Mouse (Mus musculus): Measurements from ENCODE around the gene Ube2h.

The Ube2h gene

DNA sequence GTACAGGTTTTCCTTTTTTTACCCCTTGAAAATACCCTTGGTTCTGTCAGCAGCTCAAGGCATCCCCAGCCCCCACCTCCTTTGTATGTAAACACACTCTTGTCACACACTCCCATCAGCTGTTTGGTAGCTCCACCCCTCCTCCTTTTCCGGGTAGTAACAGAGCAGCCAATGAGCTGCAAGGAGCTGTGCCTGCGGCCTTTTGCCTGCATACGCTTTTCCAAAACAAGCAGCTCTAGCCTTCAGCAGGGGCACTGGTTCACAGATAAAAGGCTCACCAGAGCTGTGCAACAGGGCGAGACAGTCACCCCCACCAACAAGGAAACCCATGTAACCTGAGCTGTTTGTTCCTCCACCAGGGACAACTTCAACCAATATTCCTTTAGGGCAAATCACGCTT lies 4.0 kb downstream of the Ube2h start:
- CTCF ChIA-PET, result no interaction called here

DNA sequence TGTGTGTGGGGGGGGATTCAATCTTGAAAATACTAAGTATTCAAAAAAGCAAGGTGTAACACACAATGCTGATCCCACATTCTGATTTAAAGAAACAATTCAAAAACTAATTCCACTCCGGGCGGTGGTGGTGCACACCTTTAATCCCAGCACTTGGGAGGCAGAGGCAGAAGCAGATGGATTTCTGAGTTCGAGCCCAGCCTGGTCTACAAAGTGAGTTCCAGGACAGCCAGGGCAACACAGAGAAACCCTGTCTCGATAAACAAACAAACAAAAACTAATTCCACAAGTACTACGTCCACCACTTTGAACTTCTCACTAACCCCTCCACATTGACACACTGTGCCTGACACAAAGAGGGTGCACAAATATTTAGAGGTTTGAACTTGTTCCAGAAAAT lies 4.7 kb downstream of the Ube2h start:
- CTCF ChIA-PET, result interaction anchor here (0.6 kb wide), 1 partner anchor 530 kb away, joined by 4 read pairs; no protein-coding TSS in a partner anchor

DNA sequence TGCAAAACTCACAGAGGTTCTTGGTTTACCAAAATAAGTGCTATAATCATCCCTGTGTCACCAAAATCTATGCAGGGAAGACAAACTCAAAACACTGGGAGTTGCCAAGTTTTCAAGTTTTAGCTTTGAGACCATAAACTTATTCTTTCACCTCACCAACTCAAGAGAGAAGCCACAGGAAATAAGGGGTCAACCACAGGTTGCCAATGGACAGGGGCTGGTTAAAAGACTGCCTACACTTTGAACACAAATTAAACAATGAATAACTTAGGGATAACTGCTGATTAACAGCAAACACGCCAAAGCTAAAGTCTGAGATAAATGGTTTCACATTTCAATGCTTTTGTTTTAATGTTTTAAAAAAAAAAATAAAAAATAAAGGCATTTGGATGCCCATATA lies 5.2 kb downstream of the Ube2h start:
- CTCF ChIA-PET, result interaction anchor here (0.6 to 0.7 kb wide), 2 partner anchors 41 to 529 kb away, joined by 4 read pairs; no protein-coding TSS in a partner anchor

DNA sequence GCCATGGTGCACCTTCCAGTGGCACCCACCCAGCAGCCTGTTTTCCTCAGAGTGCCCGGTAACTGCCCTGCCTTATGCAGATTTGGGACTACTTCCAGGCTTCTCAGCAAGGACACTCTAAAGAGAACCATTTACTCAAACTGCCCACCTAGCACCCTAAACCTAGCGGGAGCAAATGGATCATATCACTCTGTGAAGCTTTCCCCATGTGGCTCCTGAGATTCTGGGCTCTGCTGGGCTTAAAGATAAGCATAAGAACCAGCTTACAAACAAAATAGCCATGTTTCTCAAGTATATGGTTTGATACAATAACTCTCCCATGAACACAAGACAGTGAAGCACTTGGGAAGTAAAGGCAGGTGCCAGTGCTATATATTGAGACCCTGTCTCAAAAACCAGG lies 11.8 kb downstream of the Ube2h start:
- CTCF ChIA-PET, result no interaction called here

DNA sequence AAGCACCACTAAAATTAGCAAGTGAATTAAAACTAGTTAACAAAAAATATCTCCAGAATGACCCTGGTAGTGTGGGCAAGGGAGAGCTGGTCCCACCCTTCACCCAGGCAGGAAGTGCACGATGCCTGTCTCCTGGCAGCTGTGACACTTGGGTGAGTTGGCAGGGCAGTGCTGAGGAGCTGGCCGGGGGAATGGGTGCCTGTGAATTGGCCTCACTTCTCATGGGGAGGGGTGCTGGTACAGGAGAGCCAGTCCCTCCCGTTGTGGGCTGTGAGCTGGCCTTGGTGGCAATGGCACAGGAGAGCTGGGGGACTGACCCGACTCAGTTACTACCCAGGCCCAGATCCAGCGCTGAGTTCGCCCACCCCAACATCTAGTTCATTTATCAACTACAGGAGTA lies 16.4 kb downstream of the Ube2h start:
- CTCF ChIA-PET, result interaction anchor here (0.5 to 0.7 kb wide), 3 partner anchors 15 to 929 kb away, joined by 3 to 4 read pairs (median 4); no protein-coding TSS in a partner anchor

DNA sequence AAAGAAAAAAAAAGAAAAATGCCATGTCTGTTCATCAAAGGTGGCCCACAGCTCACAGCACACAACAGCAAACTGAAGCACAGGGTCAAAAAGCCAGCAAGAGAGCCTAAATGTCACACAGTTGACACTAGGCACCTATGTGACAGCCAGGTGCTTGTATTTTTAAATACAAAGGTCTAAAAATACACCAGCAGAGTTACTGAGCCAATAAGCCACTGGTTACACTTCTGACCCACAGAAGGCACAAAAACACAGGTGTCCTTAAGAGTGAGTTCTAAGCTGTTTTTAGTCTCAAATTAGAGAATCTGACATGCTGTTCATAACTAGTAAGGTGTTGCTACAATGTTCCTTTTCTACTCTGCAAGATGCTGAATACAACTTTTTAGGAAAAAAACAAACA lies 17.7 kb downstream of the Ube2h start:
- CTCF ChIA-PET, result interaction anchor here (0.6 to 1.4 kb wide), 2 partner anchors 17 to 201 kb away, joined by 3 to 20 read pairs; no protein-coding TSS in a partner anchor

DNA sequence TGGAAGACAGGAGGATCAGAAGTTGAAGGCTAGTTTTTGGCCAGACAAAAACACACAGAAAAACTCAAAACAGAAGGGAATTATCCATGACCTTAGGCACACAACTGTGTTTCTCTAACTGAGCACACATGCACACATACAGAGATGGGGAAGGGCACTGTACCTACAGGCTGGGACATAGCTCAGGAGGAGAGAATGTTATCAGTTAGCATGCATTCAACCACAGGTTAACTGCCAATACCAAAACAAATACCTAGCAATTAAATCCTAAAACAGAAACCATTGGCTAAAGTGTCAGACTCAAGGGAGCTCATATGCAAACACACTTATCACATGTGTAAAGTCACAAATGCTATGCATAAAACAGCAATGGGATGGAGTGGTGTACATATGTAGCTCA lies 20.2 kb downstream of the Ube2h start:
- CTCF ChIA-PET, result interaction anchor here (0.6 kb wide), 1 partner anchor 20 kb away, joined by 7 read pairs; no protein-coding TSS in a partner anchor

DNA sequence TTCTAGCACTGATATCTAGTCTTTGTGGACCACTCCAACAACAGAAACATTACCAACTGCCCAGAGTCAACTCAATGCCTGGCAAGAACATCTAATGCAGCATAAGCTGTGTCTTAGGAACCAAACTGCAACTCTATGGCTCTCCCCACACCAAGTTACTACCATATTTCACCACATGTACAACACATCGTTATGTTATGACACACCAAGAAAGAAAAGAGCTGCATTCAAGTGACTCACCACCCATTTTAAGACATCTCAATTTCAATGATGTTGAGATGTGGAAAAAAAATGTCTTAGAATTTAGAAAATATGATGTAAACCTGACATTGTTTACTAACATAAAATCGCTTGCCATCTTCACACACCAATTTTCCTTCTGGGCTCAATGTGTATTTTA lies 22.0 kb downstream of the Ube2h start:
- CTCF ChIA-PET, result interaction anchor here (0.5 to 0.7 kb wide), 2 partner anchors 14 to 49 kb away, joined by 4 to 16 read pairs; no protein-coding TSS in a partner anchor

DNA sequence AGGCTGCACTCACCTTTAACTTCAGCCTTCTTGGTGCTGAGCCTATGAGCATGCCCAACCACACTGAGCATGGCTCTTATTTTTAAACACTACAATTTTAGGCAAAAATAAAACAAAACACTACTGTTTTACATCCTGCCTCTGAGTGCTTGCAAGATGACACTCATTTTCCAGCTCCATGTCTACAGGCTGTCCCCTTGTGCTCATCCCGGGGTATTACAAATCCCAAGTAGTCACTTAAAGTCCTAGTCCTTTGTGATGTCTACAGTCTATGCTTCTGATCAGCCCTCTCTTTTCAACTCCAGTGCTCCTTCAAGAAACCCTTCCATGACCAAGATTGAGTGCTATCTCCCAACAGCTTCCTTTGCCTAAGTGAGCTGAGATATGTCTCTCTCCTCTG lies 26.0 kb downstream of the Ube2h start:
- CTCF ChIA-PET, result no interaction called here

DNA sequence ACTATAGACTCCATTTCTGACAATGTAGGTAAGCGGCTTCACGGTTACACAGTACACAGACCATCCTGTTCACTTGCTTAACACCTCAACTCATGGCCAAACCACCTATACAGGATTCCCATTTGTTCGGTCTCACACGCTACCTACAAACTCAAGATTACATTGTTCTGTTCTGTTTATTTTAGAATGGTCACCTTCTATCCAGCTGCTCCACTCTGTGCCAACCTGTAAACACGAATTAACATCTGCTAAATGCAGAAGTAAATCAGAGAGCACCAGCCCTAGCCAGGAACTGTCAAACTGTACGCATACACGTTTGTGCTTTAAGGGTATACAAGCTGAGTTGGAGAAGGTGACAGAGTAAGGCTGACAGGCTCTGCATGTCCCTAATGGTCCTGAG lies 27.5 kb downstream of the Ube2h start:
- CTCF ChIA-PET, result no interaction called here

DNA sequence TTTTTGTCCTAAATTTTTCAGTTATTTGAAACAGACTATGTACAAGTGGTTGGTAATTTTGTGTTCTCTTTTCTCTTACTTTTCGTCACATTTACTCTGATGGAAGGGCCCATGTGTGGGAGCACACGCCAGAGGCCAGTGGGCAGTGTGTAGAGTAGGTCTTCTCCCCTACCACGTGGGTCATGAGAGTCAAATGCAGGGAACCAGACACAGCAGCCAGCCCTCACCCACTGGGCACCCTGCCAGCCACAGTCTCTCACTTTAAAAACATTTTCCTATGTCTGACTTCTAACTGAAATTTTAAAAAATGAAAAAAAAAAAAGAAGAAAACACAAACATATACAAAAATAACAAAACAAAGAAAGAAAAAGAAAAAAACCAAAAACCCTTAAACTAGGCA lies 28.0 kb downstream of the Ube2h start:
- CTCF ChIA-PET, result no interaction called here

DNA sequence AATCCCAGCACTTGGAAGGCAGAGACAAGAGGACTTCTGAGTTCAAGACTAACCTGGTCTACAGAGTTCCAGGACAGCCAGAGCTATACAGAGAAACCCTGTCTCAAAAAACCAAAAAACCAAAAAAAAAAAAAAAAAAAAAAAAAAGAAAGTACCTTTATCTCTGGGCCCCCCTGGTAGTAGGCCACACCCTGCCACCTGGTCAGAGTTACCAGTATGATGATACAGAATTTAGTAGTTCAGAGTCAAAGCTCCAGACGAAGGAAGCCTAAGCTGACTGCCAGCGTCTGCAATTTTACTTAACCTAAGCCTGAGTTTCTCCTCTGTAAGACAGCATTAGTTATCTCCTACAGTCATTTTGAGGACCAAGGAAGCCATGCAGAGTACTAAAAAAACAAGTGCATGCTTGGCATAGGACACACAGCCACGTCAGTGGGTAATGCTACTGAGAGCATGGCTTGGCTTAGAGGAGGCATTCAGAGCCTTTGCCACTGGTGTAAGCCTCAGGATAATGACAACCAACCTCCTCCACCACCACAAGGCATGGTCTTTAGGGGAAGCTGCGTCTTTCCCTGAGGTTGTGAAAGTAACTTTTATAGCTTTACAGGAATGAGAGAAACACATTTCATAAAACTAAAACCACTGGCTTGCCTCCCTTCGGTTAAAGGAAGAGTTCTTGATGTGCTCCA lies 29.0 kb downstream of the Ube2h start:
- CTCF ChIA-PET, result no interaction called here

DNA sequence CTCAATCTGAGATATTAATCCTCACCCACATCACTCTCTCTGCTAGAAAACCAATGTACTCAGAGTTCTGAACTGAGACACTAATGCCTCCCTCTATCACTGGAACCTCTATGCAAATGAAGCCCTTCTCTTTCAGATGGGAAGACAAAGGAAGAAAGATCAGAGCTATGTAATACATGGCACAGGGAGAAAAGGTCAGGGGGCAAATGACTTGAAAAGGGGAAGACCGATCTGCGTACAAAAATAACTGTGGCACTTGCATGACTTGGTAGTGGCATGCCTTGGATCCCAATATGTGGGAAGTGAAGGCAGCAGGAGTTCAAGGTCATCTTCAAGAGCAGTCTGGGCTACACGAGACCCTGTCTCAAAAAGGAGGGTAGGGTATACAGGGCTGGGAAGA lies 31.4 kb downstream of the Ube2h start:
- CTCF ChIA-PET, result no interaction called here

DNA sequence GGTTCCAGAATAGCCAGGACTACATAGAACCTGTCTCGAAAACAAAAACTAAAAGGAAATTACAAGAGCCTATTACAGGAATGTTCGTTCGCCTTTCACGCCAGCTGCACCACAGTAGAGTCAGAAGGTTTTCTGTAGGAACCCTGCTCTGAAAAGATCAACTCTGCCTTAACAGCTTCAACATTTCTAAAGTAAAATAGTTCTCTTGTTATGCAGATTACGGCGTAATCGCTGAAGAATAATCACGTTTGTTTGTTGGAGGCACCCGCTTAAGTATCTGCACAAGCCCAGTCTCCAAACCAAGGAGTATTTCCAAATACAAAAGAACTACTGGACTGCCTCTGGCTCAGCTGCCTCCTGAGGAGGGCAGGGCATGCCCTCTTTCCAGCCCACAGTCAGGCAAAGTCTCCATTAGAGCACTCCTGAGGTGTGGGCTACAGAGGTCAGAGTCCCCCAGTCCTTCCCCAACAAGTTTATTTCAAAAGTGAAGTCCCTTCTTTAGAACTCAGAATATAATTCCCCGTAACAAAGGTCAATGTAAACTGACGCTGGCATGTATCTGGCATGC lies 31.9 kb downstream of the Ube2h start:
- CTCF ChIA-PET, result no interaction called here

DNA sequence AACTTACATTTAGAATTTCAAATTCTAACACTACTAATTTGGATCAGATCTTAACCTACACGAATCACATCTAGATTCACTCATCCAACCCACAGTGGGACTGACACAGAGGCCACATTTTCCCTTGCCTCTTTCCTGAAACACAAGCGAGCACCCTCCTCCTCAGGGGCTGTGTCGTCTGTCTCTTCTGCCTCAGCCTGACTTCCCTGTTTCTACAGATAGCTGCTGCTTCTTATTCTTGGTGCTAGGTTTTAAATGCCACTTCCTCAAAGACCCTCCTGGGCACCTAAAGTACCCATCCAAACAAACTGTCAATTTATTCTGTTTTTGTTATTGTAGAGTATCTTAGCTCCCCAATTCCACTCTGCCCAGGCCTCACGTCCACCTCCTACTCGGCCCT lies 34.5 kb downstream of the Ube2h start:
- CTCF ChIA-PET, result no interaction called here

DNA sequence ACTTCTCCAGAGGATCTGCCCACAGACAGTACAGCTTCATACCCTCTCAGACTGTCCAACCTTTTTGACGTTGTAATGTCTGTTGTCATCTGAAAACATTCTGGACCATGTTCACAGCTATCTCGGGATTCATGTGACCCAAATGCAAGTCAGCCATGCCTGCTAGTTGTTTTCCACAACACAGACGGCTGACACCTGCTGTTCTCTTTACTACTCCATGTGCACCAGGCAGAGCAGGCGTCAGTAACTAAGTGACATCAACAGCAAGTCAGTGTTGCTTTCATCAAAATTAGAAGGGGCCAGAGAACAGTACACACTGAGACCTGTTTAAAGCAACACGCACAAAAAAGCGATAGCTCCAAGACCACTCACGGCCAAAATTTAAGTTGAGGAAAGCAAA lies 36.9 kb downstream of the Ube2h start:
- CTCF ChIA-PET, result no interaction called here

DNA sequence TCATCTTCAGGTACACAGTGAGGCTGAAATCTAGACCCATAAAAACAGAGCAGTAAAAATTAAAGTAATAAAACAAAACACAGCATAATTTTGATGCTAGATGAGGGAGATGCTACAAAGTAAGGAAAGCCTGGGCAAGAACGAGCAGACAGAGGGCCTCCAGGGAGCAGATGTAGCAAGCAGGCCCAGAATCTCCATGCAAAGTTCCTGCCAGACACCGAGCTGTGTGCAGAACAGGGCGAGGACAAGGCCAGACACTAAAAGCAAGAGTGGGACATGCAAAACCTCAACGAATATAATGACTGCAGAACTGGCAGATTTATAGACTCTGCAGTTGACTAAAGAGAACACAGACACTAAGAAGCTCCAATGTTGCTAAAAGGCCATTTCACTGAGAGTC lies 38.9 kb downstream of the Ube2h start:
- CTCF ChIA-PET, result no interaction called here

DNA sequence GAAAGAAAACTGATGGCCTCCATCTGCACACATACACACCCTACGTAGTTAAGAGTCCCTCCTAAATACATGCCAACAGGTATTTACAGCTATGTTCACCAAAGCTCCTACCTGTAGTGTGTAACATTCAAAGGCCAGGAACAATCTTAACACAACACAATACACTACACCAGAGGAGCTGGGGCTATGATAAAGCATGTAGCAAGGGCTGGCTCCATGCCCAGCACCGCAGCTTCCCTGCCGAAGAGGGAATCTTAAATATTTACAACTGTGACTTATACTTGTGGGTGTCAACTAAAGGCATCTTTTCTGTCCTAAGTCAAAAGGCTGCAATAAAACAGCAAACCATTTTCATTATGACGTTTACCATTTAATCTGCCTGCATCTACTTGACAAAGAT lies 41.3 kb downstream of the Ube2h start:
- CTCF ChIA-PET, result no interaction called here

DNA sequence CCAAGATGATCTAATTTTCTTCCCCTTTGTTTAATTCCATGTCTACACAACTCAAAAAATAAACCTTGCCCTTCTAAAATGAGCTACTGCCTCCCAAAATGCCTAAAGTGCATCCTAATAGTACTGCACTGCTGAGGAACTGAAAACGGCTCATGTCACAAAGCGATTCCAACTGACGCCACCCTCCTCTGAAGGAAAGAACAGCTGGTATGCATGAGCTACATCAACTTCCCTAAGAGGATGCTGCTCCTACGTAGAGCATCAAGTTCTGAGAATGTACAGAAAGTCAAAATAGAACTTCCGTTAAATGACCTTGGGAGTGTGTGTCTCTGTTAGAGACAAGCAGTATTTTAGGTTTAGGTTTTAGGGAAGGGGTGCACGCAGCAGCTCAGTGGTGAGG lies 45.1 kb downstream of the Ube2h start:
- CTCF ChIA-PET, result no interaction called here

DNA sequence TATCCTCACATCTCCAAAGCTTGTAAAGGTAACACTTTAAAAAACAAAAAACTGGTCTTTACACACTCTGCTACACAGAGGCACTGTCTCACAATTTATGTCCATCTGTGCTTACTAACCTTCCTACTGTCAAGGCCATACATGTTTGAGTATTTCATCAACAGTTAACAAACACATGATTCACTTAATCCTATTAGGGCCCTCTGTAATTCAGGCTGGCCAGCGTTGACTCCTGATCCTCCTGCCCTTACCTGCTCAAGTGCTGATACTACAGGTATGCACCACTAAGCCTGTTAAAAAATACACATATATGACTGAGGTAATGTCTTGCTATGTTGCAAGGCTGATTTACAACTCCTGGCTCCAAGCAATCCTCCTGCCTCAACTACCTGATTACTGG lies 46.4 kb downstream of the Ube2h start:
- CTCF ChIA-PET, result no interaction called here

DNA sequence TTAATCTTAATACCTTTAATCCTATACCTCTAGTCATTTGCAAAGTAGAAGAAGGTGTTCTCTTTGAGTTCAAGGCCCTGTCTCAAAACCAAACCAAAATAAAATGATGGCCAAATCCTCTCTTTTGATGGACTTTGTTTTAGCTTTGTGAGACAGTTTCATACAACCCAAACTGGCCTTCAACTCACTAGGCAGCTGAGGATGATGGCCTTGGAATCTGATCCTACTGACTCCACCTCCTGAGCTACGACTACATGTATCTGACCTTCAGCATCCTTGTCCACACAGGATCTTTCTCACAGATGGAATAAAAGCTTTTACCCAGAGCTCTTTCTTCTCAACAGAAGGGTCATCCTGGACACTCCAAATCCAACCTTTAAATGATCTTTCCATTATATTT lies 48.5 kb downstream of the Ube2h start:
- CTCF ChIA-PET, result no interaction called here

DNA sequence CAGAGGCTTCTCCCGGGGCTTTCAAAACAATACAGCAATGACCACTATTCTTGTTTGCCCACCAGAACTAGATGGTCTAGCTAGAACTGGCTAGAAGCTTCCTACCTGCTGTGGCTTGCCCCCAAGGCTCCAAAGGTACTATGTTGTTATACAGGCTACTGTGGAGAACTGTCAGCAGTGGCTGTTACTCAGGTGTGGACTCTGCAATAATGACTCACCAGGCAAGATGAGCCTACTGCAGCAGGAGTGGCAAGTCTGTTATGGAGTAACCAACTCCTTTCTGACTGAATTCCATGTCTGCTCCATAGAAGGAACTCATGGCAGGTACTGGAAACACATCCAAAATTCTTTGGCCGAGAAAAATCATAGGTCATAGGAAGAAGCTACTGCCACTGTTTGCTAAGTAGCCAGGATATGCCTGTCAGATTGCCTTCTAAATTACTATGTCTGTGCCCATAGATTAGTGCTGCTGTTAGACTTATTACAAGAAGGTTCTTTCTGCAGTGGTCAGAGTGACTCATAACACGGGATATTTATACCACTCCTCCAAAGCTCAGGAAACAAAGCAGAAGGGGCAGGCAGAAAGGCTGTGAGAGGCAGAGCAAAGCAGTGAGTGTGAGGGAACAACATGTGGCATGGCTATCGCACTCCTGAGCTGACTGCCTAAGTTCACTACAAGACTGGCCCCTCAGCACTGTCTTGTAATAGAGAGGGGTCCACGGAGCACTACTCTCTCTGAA lies 51.9 kb downstream of the Ube2h start:
- CTCF ChIA-PET, result no interaction called here

DNA sequence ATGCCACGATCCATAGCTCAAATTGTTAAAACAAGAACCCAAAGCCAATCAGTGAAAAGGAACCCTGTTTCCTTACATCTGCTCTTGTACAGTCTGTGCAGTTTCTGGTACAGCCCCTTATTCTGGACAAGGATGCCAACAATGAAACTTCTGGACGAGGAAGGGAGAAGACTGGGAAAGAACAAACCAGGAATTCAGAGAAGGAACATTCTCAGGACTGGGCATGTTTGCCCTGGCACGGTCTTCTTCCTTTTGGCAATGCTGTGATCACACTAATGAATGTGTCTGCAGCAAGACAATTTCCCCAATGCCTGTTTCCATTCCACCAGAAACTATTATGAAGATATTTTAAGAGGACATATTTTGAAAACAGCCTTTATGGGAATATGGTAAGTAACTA lies 55.6 kb downstream of the Ube2h start:
- CTCF ChIA-PET, result no interaction called here
